Mouse (Mus musculus): Measurements from ENCODE around the gene Med19.
"Not testable (repeated sequence)": the region's sequence is repeated elsewhere in the genome, so short reads cannot be mapped to it uniquely, and the experiment has no call there.

The Med19 gene

GRCm38 (mm10) chr2:84721182-84721581, 43.0 kb downstream of the Med19 start:
- no peak for DNase-seq

- no peak for DNase-seq
These were observed 45.7 kb downstream of the Med19 start for GRCm38 (mm10) chr2:84723856-84724255.

GRCm38 (mm10) chr2:84725770-84726169, 47.6 kb downstream of the Med19 start:
- no peak for DNase-seq

- DNase-seq, result no peak
These were observed 48.5 kb downstream of the Med19 start for GRCm38 (mm10) chr2:84726716-84727115.

- peak; percentile 94 for DNase-seq
These were observed 49.1 kb downstream of the Med19 start, which contains the start of gene Clp1 for GRCm38 (mm10) chr2:84727172-84727858. TSS of gene Clp1 (minus strand) at chr2:84727350.

GRCm38 (mm10) chr2:84728191-84728590, 50.0 kb downstream of the Med19 start:
- not testable (repeated sequence) for DNase-seq

GRCm38 (mm10) chr2:84731206-84731605, 53.0 kb downstream of the Med19 start:
- DNase-seq, result no peak

GRCm38 (mm10) chr2:84732394-84732793, 54.2 kb downstream of the Med19 start:
- no peak for DNase-seq

GRCm38 (mm10) chr2:84733579-84734300, 55.5 kb downstream of the Med19 start, which contains the start of gene Ypel4:
TSS of gene Ypel4 (plus strand) at chr2:84734058.
- peak; percentile 89 for DNase-seq

GRCm38 (mm10) chr2:84734351-84734864, 56.2 kb downstream of the Med19 start:
- peak; percentile 67 for DNase-seq

GRCm38 (mm10) chr2:84734919-84735318, 56.7 kb downstream of the Med19 start:
- peak; percentile 45 for DNase-seq

GRCm38 (mm10) chr2:84735346-84735920, 57.2 kb downstream of the Med19 start:
- no peak for DNase-seq

GRCm38 (mm10) chr2:84736312-84737161, 58.3 kb downstream of the Med19 start:
- DNase-seq, result peak; percentile 61

GRCm38 (mm10) chr2:84737451-84737925, 59.3 kb downstream of the Med19 start:
- peak; percentile 49 for DNase-seq

Data from cerebellum, adult 11-12 months (tissue).